Mouse (Mus musculus): ENCODE data around the gene Col4a1.

Gene Col4a1

DNA sequence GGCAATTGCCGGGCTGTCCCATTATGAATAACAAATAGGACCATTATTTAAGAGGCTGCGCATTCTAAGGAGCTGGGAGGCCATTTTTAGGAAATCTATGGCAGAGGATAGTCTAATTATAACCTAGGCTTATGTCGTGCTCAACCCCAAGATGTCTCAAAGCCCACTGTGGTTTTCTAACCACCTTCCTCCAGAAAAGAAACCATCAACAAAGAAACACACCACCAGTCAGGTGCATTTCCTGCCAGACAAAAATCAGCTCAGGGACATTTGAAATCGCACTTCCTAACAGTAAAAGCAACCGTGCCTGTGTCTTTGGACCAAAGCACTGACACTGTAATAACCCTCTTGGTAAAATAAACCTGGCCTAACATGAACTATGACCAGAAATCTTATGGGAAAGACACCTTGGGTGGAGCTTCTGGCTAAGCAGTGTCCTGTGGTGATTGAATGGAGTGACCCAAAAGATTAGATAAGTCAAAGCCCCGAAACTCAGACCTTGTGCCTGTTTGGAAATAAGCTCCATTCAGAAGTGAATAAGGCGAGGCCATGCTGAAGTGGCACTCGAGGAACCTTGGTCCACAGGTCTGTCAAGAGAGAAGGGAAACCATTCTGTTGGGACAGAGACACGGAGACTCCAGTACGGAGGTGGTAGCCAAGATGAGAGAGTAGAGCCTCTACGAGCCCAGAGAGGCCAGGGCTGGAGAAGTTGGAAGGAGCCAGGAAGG is 131.0 kb downstream of the Col4a1 start:
- no peak for DNase-seq (ENCODE audit: low read depth, low spot score)

DNA sequence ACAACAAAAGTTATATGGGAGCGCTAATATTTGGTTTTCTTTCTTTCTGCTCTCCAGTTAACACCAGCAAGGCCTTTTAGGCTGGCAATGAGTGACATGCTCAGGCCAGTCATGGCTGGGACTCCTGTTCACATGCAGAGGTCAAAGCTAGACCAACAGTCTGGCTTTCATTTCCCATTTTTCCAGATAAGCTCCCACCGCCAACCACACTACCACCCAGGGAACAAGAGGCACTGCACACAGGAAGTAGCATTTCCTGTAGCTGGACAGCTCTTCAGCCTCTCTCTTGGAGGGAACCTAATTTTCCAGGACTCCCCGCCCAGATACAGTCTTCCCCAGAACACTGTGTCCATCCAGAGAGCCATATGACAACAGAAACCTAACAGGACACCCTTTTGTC is 132.8 kb downstream of the Col4a1 start:
- no peak for DNase-seq (ENCODE audit: low read depth, low spot score)

DNA sequence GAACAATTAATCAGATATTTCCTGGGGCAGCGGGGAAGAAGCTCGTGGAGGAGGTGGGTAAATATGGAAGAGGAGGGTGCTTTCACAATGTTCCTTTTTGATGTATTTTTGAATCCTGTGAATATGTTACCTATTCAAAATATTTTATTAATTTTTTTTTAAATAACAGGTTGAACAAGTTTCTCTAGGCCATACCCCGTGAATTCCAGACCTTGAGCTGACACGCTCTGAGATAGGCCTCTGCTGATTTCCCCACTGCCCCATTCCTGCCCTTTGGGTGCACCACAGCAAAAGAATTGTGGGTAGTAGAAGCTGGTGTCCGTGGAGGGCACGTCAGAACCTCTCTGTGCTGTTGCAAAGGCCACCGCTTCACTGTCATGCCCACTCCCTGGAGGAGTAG is 136.2 kb downstream of the Col4a1 start:
- no peak for DNase-seq (ENCODE audit: low read depth, low spot score)

GRCm38 (mm10) chr8:11173284-11174191 is 139.1 kb downstream of the Col4a1 start:
- DNase-seq (ENCODE audit: low read depth, low spot score) = peak; percentile 85

- peak; percentile 90 for DNase-seq (ENCODE audit: low read depth, low spot score)
These were observed 141.1 kb downstream of the Col4a1 start for GRCm38 (mm10) chr8:11171526-11171925.

GRCm38 (mm10) chr8:11169383-11169782 is 143.2 kb downstream of the Col4a1 start:
- DNase-seq (ENCODE audit: low read depth, low spot score) = no peak

- no peak for DNase-seq (ENCODE audit: low read depth, low spot score)
These were observed 143.8 kb downstream of the Col4a1 start for GRCm38 (mm10) chr8:11168780-11169179.

- DNase-seq (ENCODE audit: low read depth, low spot score) = no peak
These were observed 144.7 kb downstream of the Col4a1 start for GRCm38 (mm10) chr8:11167955-11168354.

- peak; percentile 77 for DNase-seq (ENCODE audit: low read depth, low spot score)
These were observed 147.0 kb downstream of the Col4a1 start for GRCm38 (mm10) chr8:11165592-11165991.

- no peak for DNase-seq (ENCODE audit: low read depth, low spot score)
These were observed 156.3 kb downstream of the Col4a1 start for GRCm38 (mm10) chr8:11156319-11156692.

DNA sequence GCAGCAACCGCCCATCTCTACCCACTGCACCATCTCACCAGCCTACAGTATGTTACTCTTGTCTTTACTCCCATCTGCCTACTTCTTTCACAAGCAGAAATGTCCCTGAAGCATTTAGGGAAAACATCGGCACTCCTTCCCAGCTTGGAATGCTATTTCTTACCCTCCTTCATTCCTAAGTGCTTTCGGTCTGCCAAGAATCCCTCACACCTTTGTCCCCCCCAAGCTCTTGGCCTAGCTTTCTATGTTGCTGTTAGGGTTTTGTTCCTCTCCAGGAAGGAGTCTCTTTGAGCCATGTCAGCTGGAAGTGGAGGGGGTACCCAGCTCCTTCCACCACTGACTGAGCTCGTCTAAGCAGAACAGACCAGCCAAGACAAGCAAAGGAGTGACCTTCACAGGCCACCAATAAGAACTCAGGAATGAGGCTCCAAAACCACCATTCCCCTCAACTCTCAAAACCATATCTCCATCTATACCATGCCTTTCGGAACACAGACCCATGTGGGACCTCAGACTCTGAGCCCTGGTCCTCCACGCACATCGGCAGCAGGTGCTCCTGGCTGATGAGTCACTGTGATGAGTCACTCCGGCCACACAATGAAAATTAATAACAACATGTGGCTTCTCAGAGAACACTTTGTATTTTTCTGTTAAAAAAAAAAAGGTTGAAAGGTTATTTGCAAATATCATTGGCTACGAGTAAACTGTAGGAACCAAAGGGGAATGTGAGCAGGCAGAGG is 156.9 kb downstream of the Col4a1 start:
- DNase-seq (ENCODE audit: low read depth, low spot score) = peak; percentile 73

DNA sequence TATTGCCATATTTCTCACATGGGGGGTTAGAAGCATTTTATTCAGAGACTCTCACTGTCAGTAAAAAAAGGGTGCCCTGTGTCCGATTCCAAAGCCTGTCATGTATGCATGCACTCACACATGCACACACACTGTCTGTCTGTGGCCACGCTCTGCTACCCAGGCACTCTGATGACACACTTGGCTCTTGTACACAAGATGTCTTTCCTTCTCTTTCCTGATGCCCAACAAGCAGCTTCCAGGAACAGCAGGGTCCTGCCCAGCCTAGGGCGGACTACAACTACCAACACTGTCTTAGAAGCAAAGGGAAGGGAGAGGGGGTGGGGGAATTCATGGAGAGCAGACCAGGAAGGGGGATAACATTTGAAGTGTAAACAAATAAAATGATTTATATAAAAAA is 162.4 kb downstream of the Col4a1 start:
- peak; percentile 31 for DNase-seq (ENCODE audit: low read depth, low spot score)

DNA sequence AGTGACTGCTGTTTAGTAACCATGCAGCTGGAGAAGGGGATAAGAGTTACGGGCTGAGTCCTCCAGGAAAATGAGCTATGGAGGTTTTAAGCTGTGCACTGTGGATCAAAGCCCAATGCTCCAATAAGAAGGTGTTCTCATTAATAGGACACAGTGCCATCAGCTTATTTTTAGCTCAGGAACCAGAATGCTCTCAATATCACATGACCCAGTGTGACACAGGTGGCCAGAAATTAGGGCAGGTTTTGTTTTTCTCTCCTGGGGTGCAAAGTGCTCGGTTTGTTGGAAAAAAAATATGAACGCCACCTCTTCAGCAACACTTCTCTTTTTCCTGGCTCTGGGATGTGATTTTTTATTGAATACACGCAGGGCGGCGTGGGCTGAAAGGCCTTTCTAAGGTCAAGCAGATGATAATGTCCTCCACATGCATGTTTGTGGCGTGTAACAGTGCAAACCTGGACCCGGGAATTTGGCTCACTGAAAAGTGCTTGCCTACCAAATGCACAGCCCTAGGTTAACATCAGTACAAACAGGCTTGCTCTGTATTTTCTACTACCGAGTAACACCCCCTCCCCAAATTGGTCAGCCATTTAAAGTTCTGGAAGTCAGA is 163.3 kb downstream of the Col4a1 start:
- DNase-seq (ENCODE audit: low read depth, low spot score) = peak; percentile 94

DNA sequence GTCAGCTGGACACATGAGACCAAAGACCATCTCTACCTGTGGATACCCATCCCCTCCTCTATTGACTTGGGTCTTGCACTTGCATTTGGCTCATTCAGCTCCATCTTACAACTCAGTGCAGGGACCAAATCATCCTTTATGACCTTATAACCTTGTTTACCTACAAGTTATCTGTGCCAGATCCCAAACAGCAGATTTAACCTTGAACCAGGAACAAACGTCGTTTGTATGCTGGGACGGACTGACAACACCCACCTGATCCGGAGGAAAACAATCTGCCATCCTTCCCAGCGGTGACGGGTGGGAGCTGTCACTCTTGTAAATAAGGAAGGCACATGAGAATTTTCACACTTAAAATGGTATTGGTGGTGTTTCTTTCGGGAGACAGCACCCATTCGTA is 163.8 kb downstream of the Col4a1 start:
- DNase-seq (ENCODE audit: low read depth, low spot score) = peak; percentile 15
